Mouse (Mus musculus): Measurements from ENCODE around the gene Rnf214.

GRCm38 (mm10) chr9:45838069-45838433 lies 68.7 kb downstream of the Rnf214 start:
- TF ChIP-seq CTCF (conservative IDR thresholded peaks at IDR 0.05; ENCODE audit: low read length): no peak
- no peak for TF ChIP-seq POU5F1 (IDR thresholded peaks at IDR 0.05; ENCODE audit: borderline replicate concordance, low read length)
- no peak for TF ChIP-seq NANOG (IDR thresholded peaks at IDR 0.05; ENCODE audit: borderline replicate concordance, low read length)

All from E14TG2a.4 (cell line).